Mouse (Mus musculus): ENCODE data around the gene Pdhb. TPM values are rescaled to one million over a fixed set of nuclear protein-coding genes. Genes with fewer than 3 reads are reported as not detected.

The Pdhb gene
- total and polyA plus RNA-seq, 3 experiments = 109 to 140 TPM; not detected in 1

GRCm38 (mm10) chr14:8141131-8141530, 31.7 kb downstream of the Pdhb start:
- H3K27me3 ChIP-seq (ENCODE audit: control insufficient read depth in 1 of 2, insufficient read depth in 2 of 2, low read length in 2 of 2) = no peaks in the 10 kb centered on the region
- no peaks in the 10 kb centered on the region for H3K9me3 ChIP-seq (replicated peaks; ENCODE audit: insufficient read depth, low read length)
- no peak overlapping the region for H3K9ac ChIP-seq (ENCODE audit: control insufficient read depth, low read depth, low read length, poor library complexity, severe bottlenecking)
- no peak overlapping the region for H3K4me3 ChIP-seq (ENCODE audit: control insufficient read depth in 1 of 2, insufficient read depth in 1 of 2, low read depth in 2 of 2, low read length in 2 of 2)
- TF ChIP-seq ZMIZ1 (IDR thresholded peaks at IDR 0.05; ENCODE audit: low read depth, low read length) = no peak
- TF ChIP-seq ELF1 (IDR thresholded peaks at IDR 0.05; ENCODE audit: low read depth, low read length) = no peak
- no peak for TF ChIP-seq HCFC1 (IDR thresholded peaks at IDR 0.05; ENCODE audit: low read depth, low read length)
- TF ChIP-seq ZC3H11A (IDR thresholded peaks at IDR 0.05; ENCODE audit: low read depth, low read length) = no peak
- TF ChIP-seq MYB (IDR thresholded peaks at IDR 0.05; ENCODE audit: low read depth, low read length) = no peak
- TF ChIP-seq MYC (IDR thresholded peaks at IDR 0.05; ENCODE audit: low read depth, low read length) = no peak
- no peak overlapping the region for H3K27ac ChIP-seq (ENCODE audit: control insufficient read depth, low read depth, low read length)
- H3K79me2 ChIP-seq (ENCODE audit: control insufficient read depth, insufficient read depth, low read length, poor library complexity) = no peaks in the 10 kb centered on the region
- H3K36me3 ChIP-seq (ENCODE audit: control insufficient read depth in 1 of 2, insufficient read depth in 2 of 2, low read length in 2 of 2) = peaks cover 0 to 8% of the 10 kb centered on the region in 2 experiments
- peaks cover 0 to 3% of the 10 kb centered on the region in 2 experiments; a peak in 1 of 4 replicates for H3K4me1 ChIP-seq (ENCODE audit: control insufficient read depth in 1 of 2, insufficient read depth in 2 of 2, low read length in 2 of 2)
- no peak for DNase-seq (ENCODE audit: low read depth, low spot score)

DNA sequence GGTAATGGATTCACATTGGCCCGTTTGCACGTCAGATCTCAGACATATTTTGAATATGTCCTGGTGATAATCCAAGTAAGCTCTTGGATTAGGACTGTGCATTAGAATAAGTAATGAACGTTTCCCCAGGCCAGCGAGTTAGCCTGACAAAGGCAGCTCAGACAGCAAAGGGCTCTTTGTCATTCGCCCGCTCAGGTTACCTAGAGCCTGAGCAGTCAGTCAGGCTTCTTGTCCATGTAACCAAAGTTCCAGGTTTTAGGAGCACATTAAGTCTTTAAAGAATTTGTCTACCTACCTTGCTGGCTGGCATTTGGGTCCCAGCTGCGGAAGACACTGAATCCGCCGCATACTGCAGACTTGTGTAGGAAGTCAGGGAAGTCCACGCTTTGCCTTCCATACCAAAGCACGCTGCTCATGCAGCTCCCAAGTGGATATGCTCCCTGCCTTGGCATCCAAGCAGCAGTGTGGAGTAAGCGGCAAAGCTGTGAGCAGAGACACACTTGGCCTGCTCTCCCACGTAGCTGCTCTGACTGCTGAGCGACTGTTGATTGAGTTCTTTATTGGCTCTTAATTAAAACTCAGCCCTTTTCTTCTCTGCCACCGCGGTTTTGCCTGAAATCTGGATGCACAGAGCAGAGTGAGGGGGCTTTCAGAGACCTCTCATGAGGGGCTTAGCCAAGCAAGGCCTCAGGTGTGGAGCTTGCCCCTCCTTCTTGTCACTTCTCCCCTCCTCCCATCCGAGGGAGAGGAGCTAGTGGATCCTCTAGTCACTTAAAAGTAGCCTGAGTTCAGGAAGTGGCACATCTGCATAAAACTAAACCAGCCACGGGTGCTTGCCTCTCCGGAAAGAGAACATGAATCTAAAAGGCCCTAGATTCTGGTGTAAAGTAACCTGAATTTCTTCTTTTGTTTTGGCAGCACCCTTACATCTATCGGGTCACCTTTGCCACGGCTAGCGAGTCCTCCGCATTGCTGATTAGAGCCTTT, 32.8 kb downstream of the Pdhb start:
- H3K79me2 ChIP-seq (ENCODE audit: control insufficient read depth, insufficient read depth, low read length, poor library complexity) = no peaks in the 10 kb centered on the region
- H3K4me1 ChIP-seq (ENCODE audit: control insufficient read depth in 1 of 2, insufficient read depth in 2 of 2, low read length in 2 of 2) = peaks cover 0 to 3% of the 10 kb centered on the region in 2 experiments; a peak in 1 of 4 replicates
- DNase-seq (ENCODE audit: low read depth, low spot score) = no peak
- H3K9me3 ChIP-seq (replicated peaks; ENCODE audit: insufficient read depth, low read length) = no peaks in the 10 kb centered on the region
- no peak overlapping the region for H3K9ac ChIP-seq (ENCODE audit: control insufficient read depth, low read depth, low read length, poor library complexity, severe bottlenecking)
- H3K36me3 ChIP-seq (ENCODE audit: control insufficient read depth in 1 of 2, insufficient read depth in 2 of 2, low read length in 2 of 2) = peaks cover 0 to 8% of the 10 kb centered on the region in 2 experiments
- H3K27ac ChIP-seq (ENCODE audit: control insufficient read depth, low read depth, low read length) = no peak overlapping the region
- no peak overlapping the region for H3K4me3 ChIP-seq (ENCODE audit: control insufficient read depth in 1 of 2, insufficient read depth in 1 of 2, low read depth in 2 of 2, low read length in 2 of 2)
- TF ChIP-seq NRF1 (IDR thresholded peaks at IDR 0.05; ENCODE audit: insufficient read depth, low read depth, low read length, poor library complexity, severe bottlenecking) (no peak), E2F4 (IDR thresholded peaks at IDR 0.05; ENCODE audit: borderline replicate concordance, low read depth, low read length) (no peak), MYB (IDR thresholded peaks at IDR 0.05; ENCODE audit: low read depth, low read length) (no peak), SMC3 (IDR thresholded peaks at IDR 0.05; ENCODE audit: low read depth, low read length) (no peak), POLR2AphosphoS2 (IDR thresholded peaks at IDR 0.05; ENCODE audit: low read length) (no peak), ZKSCAN1 (IDR thresholded peaks at IDR 0.05; ENCODE audit: low read depth, low read length) (no peak), GATA1 (IDR thresholded peaks at IDR 0.05; ENCODE audit: low read depth, low read length) (no peak), TBP (IDR thresholded peaks at IDR 0.05; ENCODE audit: low read depth, low read length) (no peak), KAT2A (conservative IDR thresholded peaks at IDR 0.05; ENCODE audit: low read depth, low read length) (no peak), ZNF384 (IDR thresholded peaks at IDR 0.05; ENCODE audit: low read depth, low read length) (no peak), CHD2 (IDR thresholded peaks at IDR 0.05; ENCODE audit: low read length) (no peak), USF2 (IDR thresholded peaks at IDR 0.05; ENCODE audit: borderline replicate concordance in 1 of 2, insufficient read depth in 1 of 2, low read depth in 1 of 2, low read length in 2 of 2) (no peak), GABPA (IDR thresholded peaks at IDR 0.05; ENCODE audit: low read depth, low read length) (no peak), MAX (IDR thresholded peaks at IDR 0.05; ENCODE audit: low read length) (no peak), POLR2AphosphoS5 (IDR thresholded peaks at IDR 0.05; ENCODE audit: borderline replicate concordance, low read depth, low read length) (no peak), ZMIZ1 (IDR thresholded peaks at IDR 0.05; ENCODE audit: low read depth, low read length) (no peak), HCFC1 (IDR thresholded peaks at IDR 0.05; ENCODE audit: low read depth, low read length) (no peak)
- no peaks in the 10 kb centered on the region for H3K27me3 ChIP-seq (ENCODE audit: control insufficient read depth in 1 of 2, insufficient read depth in 2 of 2, low read length in 2 of 2)

Measured in MEL (cell line).